Comparison of ENCODE assay signal across 10 mouse cellular contexts in the genomic region with DNA sequence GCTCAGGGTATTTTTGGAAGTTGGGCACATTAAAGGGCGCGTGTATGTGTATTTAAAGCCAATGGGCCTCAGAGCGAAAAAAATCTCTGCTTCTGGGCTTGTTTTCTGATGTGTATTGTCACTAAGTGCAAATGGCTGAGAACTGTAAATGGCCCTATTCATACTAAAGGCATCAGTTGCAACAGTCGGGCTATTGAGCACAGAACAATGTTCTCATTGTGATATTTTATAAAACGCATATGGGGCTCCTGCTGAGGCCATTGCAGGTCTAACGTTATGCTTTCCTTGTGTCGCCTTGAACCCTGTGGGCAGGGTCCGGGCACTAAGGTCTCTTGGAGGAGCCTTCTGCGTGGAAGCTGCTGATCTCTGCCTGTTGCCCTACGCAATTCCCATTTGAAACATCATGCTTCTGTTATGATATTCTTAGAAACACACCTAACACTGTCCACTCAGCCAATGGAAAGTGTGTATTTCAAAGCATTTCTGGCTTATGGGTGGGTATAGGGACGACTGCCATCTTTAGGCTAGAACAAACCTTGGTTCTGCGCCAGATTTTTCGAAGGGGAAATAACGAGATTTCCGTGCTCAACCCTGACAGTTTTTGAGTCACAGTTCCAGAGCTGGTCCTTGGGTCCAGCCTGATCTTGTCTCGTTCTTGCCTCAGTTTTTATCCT. TPM values are rescaled to one million over a fixed set of nuclear protein-coding genes. Genes with fewer than 3 reads are reported as not detected.
DNase-seq lines count a peak whose midpoint lies in the region; ATAC-seq and TF ChIP-seq lines count a peak whose summit lies in the region.
"Had no signal": no experiment of that assay in that cellular context is flagged by ENCODE, and none has a peak within 500 bp of the region (broad histone marks: within the 10 kb centered on the region; RNA-seq: fewer than 3 reads in every experiment).

No protein-coding gene starts in this region.

- TF ChIP-seq CTCF in olfactory bulb, adult 2 months (IDR thresholded peaks at IDR 0.05; ENCODE audit: insufficient read depth, low read depth, low read length), result no peak

- peak overlapping the region; percentile 35 for H3K4me3 ChIP-seq in heart, embryonic 13.5 days
- no peak overlapping the region for H3K4me3 ChIP-seq in olfactory bulb, adult 2 months (ENCODE audit: insufficient read depth, low read depth, low read length)

- no peak for DNase-seq in heart, adult 8-10 months (ENCODE audit: low spot score)
- peak; percentile 25 to 53 for DNase-seq in right cerebral cortex, adult 2 months (ENCODE audit: low spot score in 2 of 2)
- no peak for DNase-seq in right cerebral cortex, adult 18-20 months
- DNase-seq in thymus, postnatal 4 days, result no peak
- DNase-seq in urinary bladder, postnatal 25 days (ENCODE audit: low spot score), result no peak

- no peak overlapping the region for H3K9ac ChIP-seq in heart, embryonic 13.5 days

- TF ChIP-seq POLR2A in olfactory bulb, adult 2 months (IDR thresholded peaks at IDR 0.05; ENCODE audit: insufficient read depth, low read depth, low read length), result no peak

- H3K27me3 ChIP-seq in heart, embryonic 13.5 days (replicated peaks), result peaks cover 82% of the 10 kb centered on the region

- ATAC-seq in heart, embryonic 13.5 days (ENCODE audit: extremely low read depth, insufficient number of reproducible peaks, low FRiP score, low TSS enrichment), result no peak
- peak; percentile 21 for ATAC-seq in inflammation-experienced regulatory T-cells, adult 6 months

- H3K4me1 ChIP-seq in heart, embryonic 13.5 days, result peaks cover 23% of the 10 kb centered on the region
- H3K4me1 ChIP-seq in olfactory bulb, adult 2 months (ENCODE audit: control insufficient read depth, insufficient read depth, low read length), result peaks cover 26% of the 10 kb centered on the region

- WGBS in heart, embryonic 13.5 days, result 35% methylated on average over 16 of the region's 16 CpGs
- WGBS in olfactory bulb, adult 2 months, result 11% methylated on average over 16 of the region's 16 CpGs

- peaks cover 4% of the 10 kb centered on the region; the same call in 1 of the 2 replicates for H3K36me3 ChIP-seq in heart, embryonic 13.5 days

- no peak overlapping the region for H3K27ac ChIP-seq in heart, embryonic 13.5 days (replicated peaks)
- peak overlapping the region; percentile 87 for H3K27ac ChIP-seq in olfactory bulb, adult 2 months (ENCODE audit: insufficient read depth, low read depth, low read length)

- H3K9me3 ChIP-seq in heart, embryonic 13.5 days, result no peaks in the 10 kb centered on the region

- peak overlapping the region; percentile 65 for H3K4me2 ChIP-seq in heart, embryonic 13.5 days

RNA-seq across cellular contexts. Expression of a gene that starts 0.8 kb away (rescaled TPM):
- not detected in 2 replicates for polyA plus RNA-seq in heart, embryonic 13.5 days (2015; fragmentation: Nextera tagmentation; extraction: Ambion mirVana)
- total RNA-seq in heart, adult 8-10 months (2022), result not detected
- not detected for polyA plus RNA-seq in inflammation-experienced regulatory T-cells, adult 6 months (2017; shearing (Covaris generic))
- polyA plus RNA-seq in olfactory bulb, adult 2 months (2012; ENCODE audit: insufficient read depth, insufficient read length, low replicate concordance, missing spikeins), result not detected in 2 replicates
- total RNA-seq: left cerebral cortex, postnatal 10 days had no signal
- polyA plus RNA-seq: small intestine, adult 2 months had no signal

RNA-seq across cellular contexts. Expression of a gene that starts 10.5 kb away (rescaled TPM):
- polyA plus RNA-seq in heart, embryonic 13.5 days (2015; fragmentation: Nextera tagmentation; extraction: Ambion mirVana), result not detected in 2 replicates
- total RNA-seq in heart, adult 8-10 months (2022), result not detected
- not detected for polyA plus RNA-seq in inflammation-experienced regulatory T-cells, adult 6 months (2017; shearing (Covaris generic))
- not detected in 2 replicates for polyA plus RNA-seq in olfactory bulb, adult 2 months (2012; ENCODE audit: insufficient read depth, insufficient read length, low replicate concordance, missing spikeins)
- polyA plus RNA-seq: small intestine, adult 2 months had no signal

RNA-seq across cellular contexts. Expression of a gene that starts 10.6 kb away (rescaled TPM):
- 0.27 and 0.47 TPM in 2 replicates for polyA plus RNA-seq in heart, embryonic 13.5 days (2015; fragmentation: Nextera tagmentation; extraction: Ambion mirVana)
- under 1 TPM; 0.22 to 0.44 (median 0.34) TPM for total RNA-seq in heart, adult 8-10 months (2022)
- polyA plus RNA-seq in inflammation-experienced regulatory T-cells, adult 6 months (2017; shearing (Covaris generic)), result not detected
- polyA plus RNA-seq in olfactory bulb, adult 2 months (2012; ENCODE audit: insufficient read depth, insufficient read length, low replicate concordance, missing spikeins), result not detected in 2 replicates

RNA-seq across cellular contexts. Expression of a gene that starts 12.4 kb away (rescaled TPM):
- 3.0 TPM in 2 replicates for polyA plus RNA-seq in heart, embryonic 13.5 days (2015; fragmentation: Nextera tagmentation; extraction: Ambion mirVana)
- total RNA-seq in heart, adult 8-10 months (2022), result under 1 TPM; 0.57 to 0.82 (median 0.73) TPM
- polyA plus RNA-seq in inflammation-experienced regulatory T-cells, adult 6 months (2017; shearing (Covaris generic)), result under 1 TPM in 1 of 3 experiments, not detected in 2; 0.10 TPM
- polyA plus RNA-seq in olfactory bulb, adult 2 months (2012; ENCODE audit: insufficient read depth, insufficient read length, low replicate concordance, missing spikeins), result not detected in 2 replicates

RNA-seq across cellular contexts. Expression of a gene that starts 12.5 kb away (rescaled TPM):
- polyA plus RNA-seq in heart, embryonic 13.5 days (2015; fragmentation: Nextera tagmentation; extraction: Ambion mirVana), result 0.09 and 0.14 TPM in 2 replicates
- not detected for total RNA-seq in heart, adult 8-10 months (2022)
- not detected for polyA plus RNA-seq in inflammation-experienced regulatory T-cells, adult 6 months (2017; shearing (Covaris generic))
- polyA plus RNA-seq in olfactory bulb, adult 2 months (2012; ENCODE audit: insufficient read depth, insufficient read length, low replicate concordance, missing spikeins), result not detected in 2 replicates
- total RNA-seq: left cerebral cortex, postnatal 10 days had no signal
- polyA plus RNA-seq: small intestine, adult 2 months had no signal

Comparison
In these comparisons a context has a peak if more than half of its experiments do, and no peak if none do; other contexts are left out.
1. DNase-seq: peak in right cerebral cortex, adult 2 months (2 of 2); none in heart, adult 8-10 months (single experiment), right cerebral cortex, adult 18-20 months (single experiment), thymus, postnatal 4 days (single experiment) and urinary bladder, postnatal 25 days (single experiment).